Mouse (Mus musculus): ENCODE data around the gene Aldh4a1. TPM values are rescaled to one million over a fixed set of nuclear protein-coding genes. Genes with fewer than 3 reads are reported as not detected.

Aldh4a1 gene
- polyA plus RNA-seq, 1 experiment: 12.3 TPM

DNA sequence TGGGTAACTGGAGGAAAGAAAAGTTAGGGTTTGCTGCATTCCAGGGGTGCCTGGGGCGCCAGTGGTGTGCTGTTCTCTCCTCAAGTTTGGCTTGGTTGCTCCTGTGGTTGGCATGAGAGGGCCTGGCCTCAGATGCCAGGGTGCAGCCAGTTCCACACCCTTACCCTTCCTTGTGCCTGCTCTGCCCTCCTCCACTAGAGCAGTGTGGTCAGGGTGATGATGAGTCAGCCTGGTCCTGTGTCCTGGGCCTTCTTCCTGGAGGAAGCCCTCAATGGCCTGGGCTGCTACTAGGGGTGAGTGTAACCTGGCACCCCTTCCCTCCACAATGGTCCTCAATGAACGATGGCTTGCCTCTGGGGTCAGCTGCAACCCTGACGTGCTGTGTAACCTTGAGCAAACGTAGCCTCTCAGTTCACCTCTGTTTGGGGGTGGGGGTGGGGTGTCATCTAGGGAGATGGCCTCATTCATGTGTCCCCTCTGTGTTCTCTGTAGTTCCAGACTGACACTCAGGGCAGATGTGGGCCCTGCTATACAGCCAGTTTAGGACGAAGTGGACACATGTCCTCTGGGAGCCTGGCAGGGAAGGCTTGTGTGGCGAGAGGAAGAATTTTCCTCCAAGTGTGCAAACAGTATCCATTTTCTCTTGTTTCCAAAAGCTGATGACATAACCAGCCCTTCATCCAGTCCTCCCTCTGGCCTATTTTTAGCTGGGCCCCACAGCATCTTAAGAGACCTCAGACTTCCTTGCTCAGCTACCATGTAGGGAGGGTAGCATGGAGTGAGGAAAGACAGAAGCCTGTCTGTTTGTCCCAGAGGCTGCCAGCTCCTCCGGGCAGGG, 20.9 kb upstream of the Aldh4a1 start:
- Histone ChIP-seq H3K4me1 (peaks cover 67% of the 10 kb centered on the region), H3K4me3 (replicated peaks) (peak overlapping the region; percentile 77), H3K27me3 (replicated peaks) (peaks cover 65% of the 10 kb centered on the region), H3K9me3 (no peaks in the 10 kb centered on the region), H3K36me3 (replicated peaks; ENCODE audit: low read length) (no peaks in the 10 kb centered on the region)
- TF ChIP-seq FLI1 (IDR thresholded peaks at IDR 0.05; ENCODE audit: low read length) (no peak), GATA1 (IDR thresholded peaks at IDR 0.05; ENCODE audit: borderline replicate concordance, low read length) (no peak)

DNA sequence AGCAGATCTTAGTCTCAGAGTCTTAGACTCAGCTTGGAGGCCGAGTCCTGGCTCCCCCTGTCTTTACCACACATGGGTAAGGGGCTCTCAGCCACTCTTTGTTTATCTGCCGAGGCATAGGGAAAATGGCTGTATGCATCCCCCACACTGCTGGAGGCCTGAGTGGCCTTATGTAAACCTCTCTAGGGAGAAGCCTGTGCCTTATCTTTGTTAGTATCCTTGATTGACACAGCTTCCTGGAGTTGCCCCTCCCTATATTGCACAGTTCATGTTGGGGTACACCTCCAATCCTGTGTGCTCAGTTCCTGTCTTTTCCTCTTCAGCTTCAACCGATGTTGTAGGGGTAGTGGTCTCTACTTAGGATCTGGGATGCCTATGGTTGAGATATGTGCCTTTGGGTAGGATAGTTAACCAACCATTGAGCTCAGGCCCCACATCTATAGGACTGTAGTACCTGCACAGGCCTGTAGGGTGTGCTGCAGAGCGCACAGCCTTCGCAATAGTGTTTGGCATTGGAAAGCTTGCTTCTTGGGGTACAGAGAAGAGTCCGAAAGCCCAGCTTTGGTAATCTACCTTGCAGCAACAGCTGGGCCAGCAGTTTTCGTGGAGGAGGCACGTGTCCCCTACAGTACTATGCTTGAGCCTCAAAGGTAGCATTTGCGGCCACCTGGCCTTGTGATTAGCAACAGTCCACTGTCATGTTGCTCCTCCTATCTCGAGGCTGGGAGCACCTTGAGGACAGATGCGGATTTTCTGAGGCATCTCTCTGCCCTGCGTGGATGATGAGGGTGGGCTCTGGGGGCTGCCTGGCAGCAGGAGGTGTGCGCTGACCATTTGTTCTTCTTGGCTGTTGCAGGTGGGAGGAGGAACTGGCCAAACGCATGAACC, 20.1 kb upstream of the Aldh4a1 start, which contains the start of gene Gm21969:
Gene Gm21969, plus strand, starts transcription at position 830 of the 888 bp plus-strand sequence.
- no peaks in the 10 kb centered on the region for H3K9me3 ChIP-seq
- peaks cover 59% of the 10 kb centered on the region for H3K4me1 ChIP-seq
- H3K36me3 ChIP-seq (replicated peaks; ENCODE audit: low read length): no peaks in the 10 kb centered on the region
- peak within 1 kb of the TSS; percentile 43 for H3K4me3 ChIP-seq (replicated peaks)
- TF ChIP-seq GATA1 (IDR thresholded peaks at IDR 0.05; ENCODE audit: borderline replicate concordance, low read length) (no peak), FLI1 (IDR thresholded peaks at IDR 0.05; ENCODE audit: low read length) (no peak)
- H3K27me3 ChIP-seq (replicated peaks): peaks cover 65% of the 10 kb centered on the region

DNA sequence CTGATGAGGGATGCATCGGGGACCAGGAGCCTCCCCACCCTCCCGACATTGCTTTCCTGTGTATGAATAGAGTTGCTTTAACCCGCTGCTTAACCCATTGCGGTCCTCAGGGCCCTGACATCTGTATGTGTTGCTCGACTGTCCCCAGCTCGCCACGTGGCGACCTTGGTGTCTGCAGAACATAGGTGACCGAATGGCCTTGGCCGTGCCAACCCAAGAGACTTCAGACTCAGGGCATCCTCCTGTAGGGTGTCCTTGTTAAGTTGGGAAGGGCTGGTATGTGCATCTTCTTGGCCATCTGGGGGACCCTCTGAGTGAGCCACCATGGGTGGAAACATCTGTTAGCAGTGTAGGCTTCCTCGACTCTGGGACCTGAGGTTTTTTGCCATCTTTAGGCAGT, 17.4 kb upstream of the Aldh4a1 start:
- Histone ChIP-seq H3K27me3 (replicated peaks) (peaks cover 52% of the 10 kb centered on the region), H3K36me3 (replicated peaks; ENCODE audit: low read length) (no peaks in the 10 kb centered on the region), H3K9me3 (no peaks in the 10 kb centered on the region), H3K4me1 (peaks cover 47% of the 10 kb centered on the region), H3K4me3 (replicated peaks) (no peak overlapping the region)
- TF ChIP-seq GATA1 (IDR thresholded peaks at IDR 0.05; ENCODE audit: borderline replicate concordance, low read length) (no peak), FLI1 (IDR thresholded peaks at IDR 0.05; ENCODE audit: low read length) (no peak)

DNA sequence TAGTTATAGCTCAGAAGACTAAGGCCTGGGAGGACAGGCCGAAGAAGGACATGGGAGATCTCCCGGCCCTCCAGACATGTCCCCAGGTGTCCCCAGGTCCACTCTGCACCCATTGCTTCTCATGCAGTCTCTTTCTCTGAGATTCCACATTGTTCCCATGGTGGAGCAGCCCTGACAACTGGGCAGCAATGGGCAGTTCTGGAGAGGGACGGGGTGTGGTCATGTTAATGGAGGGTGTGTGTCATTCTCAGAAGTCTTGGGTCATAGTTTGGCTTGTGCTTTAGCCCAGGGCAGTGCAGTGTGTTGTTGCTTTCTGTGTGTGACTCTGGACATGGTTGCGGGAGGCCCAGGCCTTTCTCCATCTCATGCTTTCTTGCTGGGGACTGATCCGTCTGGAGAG, 15.9 kb upstream of the Aldh4a1 start:
- no peaks in the 10 kb centered on the region for H3K36me3 ChIP-seq (replicated peaks; ENCODE audit: low read length)
- no peak for TF ChIP-seq GATA1 (IDR thresholded peaks at IDR 0.05; ENCODE audit: borderline replicate concordance, low read length)
- TF ChIP-seq FLI1 (IDR thresholded peaks at IDR 0.05; ENCODE audit: low read length): no peak

DNA sequence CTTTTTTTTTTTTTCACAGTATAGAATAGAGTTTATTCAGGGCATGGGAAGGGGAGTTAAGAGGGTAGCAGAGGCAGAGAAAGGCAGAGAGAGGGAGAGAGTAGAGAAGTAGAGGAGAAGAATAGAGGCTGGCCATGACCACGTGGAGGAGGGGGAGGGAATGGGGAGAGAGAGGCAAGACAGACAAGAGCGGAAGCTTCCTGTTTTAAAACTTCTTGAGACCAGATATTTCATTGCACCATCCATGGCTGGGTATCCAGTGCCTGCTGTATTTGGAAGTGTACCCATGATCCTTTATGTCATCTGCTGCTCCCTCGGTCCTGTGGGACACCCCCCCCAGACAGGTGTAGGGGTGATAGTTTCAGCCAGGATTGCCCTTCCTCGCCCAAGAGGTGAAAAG, 13.7 kb upstream of the Aldh4a1 start:
- H3K36me3 ChIP-seq (replicated peaks; ENCODE audit: low read length): peaks cover 10% of the 10 kb centered on the region
- no peaks in the 10 kb centered on the region for H3K9me3 ChIP-seq
- H3K27me3 ChIP-seq (replicated peaks): peaks cover 40% of the 10 kb centered on the region
- no peak overlapping the region for H3K4me3 ChIP-seq (replicated peaks)
- H3K4me1 ChIP-seq: peaks cover 27% of the 10 kb centered on the region
- no peak for TF ChIP-seq GATA1 (IDR thresholded peaks at IDR 0.05; ENCODE audit: borderline replicate concordance, low read length)
- TF ChIP-seq FLI1 (IDR thresholded peaks at IDR 0.05; ENCODE audit: low read length): no peak

More for the DNA sequence above, 15.9 kb upstream of the Aldh4a1 start:
- Histone ChIP-seq H3K9me3 (no peaks in the 10 kb centered on the region), H3K27me3 (replicated peaks) (peaks cover 41% of the 10 kb centered on the region), H3K4me3 (replicated peaks) (no peak overlapping the region), H3K4me1 (peaks cover 40% of the 10 kb centered on the region)

DNA sequence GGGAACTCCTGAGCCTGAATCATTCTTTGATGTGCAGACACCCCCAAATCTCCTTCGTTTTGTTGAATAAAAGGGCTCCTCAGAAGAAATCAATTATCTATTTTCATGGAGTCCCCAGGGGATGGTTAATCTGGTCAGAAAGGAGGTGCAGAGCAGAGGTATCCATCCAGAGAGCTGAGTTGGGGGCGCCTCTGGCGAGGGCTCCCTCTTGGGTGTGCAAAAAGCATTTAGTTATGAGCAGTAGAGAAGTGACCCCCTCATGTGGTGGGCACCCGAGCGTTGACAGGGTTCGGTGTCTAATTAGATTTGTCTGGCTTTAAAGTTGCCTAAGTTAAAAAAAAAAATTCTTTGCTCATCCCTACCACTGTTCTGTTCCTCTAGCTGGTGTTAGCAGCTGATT, 11.7 kb upstream of the Aldh4a1 start:
- TF ChIP-seq FLI1 (IDR thresholded peaks at IDR 0.05; ENCODE audit: low read length): no peak
- TF ChIP-seq GATA1 (IDR thresholded peaks at IDR 0.05; ENCODE audit: borderline replicate concordance, low read length): no peak
- Histone ChIP-seq H3K27me3 (replicated peaks) (peaks cover 26% of the 10 kb centered on the region), H3K4me3 (replicated peaks) (no peak overlapping the region), H3K9me3 (no peaks in the 10 kb centered on the region), H3K36me3 (replicated peaks; ENCODE audit: low read length) (peaks cover 12% of the 10 kb centered on the region), H3K4me1 (peaks cover 47% of the 10 kb centered on the region)

DNA sequence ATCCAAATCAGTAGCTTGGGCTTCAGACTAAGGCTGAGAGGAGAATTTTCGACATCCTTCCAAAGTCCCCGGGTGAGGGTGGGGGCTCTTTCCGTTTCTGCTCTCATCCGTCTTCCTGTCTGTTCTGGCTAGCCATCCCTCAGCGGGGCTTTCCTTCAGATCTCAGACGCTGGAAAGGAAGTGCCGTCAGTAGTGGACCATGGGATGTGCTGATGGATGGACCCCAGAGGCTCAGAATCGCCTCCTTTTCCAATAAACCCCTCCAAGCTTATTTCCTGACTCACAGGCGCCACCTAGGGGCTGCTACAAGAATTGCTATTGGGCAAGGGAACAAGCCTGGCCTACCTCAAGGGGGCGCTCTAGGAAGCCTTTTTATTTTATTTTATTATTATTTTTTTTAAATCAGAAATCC, 11.1 kb upstream of the Aldh4a1 start:
- TF ChIP-seq GATA1 (IDR thresholded peaks at IDR 0.05; ENCODE audit: borderline replicate concordance, low read length) (no peak), FLI1 (IDR thresholded peaks at IDR 0.05; ENCODE audit: low read length) (no peak)
- Histone ChIP-seq H3K4me1 (peaks cover 51% of the 10 kb centered on the region), H3K36me3 (replicated peaks; ENCODE audit: low read length) (peaks cover 12% of the 10 kb centered on the region), H3K4me3 (replicated peaks) (peak overlapping the region; percentile 82), H3K27me3 (replicated peaks) (peaks cover 23% of the 10 kb centered on the region), H3K9me3 (no peaks in the 10 kb centered on the region)

DNA sequence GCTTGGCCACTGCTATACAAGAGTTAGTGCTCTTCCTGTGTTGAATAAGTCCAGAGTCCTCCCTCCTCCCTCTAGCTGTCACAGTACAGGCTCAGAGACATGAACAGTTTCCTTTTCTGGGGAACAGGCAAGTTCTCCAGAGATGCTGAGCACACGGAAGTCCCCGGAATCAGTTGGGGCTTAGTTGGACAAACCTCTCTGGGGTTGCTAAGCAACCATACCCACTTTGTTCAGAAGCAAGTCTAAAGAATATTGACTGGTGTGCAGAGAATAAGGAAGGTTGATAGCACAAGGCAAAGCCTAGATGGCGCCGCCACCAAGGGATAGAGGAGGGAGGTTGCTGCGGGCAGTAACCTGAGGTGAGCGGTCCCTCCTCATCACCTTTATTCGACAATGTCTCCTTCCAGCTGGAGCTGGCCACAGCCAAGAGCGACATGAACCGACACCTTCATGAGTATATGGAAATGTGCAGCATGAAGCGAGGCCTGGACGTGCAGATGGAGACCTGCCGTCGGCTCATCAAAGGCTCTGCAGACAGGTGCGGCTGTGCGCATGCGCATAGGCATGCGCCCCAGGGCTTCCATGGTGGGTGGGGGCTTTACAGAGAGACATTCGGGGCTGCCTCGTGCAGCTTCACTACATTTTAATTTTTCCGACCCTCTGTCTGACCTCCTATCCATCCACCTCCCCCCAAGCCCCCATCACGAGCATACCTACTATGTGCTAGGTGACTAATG, 8.0 kb upstream of the Aldh4a1 start:
- Histone ChIP-seq H3K4me1 (peaks cover 57% of the 10 kb centered on the region), H3K36me3 (replicated peaks; ENCODE audit: low read length) (peaks cover 12% of the 10 kb centered on the region), H3K27me3 (replicated peaks) (peaks cover 5% of the 10 kb centered on the region), H3K4me3 (replicated peaks) (peak overlapping the region; percentile 51), H3K9me3 (no peaks in the 10 kb centered on the region)
- TF ChIP-seq GATA1 (IDR thresholded peaks at IDR 0.05; ENCODE audit: borderline replicate concordance, low read length): no peak
- no peak for TF ChIP-seq FLI1 (IDR thresholded peaks at IDR 0.05; ENCODE audit: low read length)

DNA sequence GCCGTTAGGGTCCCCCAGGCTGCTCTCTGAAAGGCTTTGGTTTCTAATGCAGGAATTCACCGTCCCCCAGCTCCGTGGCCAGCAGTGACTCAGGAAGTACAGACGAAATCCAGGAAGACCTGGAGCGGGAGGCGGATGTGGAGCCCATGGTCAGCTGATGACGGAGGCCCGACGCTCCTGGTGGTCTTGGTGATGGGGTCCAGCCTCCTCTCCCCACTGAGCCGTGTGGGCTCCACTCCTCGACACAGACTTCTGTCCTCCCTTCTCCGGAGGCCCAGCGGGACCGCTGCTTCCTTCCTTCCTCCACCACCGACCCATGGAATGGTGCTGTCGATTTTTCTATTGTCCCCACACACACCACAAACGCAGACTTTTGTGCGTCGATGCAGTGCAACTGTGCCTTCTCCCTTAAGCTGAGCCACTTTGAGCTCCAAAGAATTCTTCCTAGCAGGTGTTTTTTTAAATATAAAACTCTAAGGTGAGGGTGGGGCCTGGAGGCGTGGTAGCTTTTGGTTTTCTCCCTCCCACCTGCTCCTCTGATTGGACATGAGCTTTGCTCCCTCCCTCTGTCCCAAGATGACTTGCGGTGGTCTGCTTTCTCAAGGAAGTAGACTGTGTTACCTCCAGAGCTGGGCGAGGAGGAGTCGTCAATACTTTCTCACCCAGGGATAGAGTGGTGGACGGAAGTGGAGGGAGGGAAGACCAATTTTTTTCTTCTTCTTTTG, 6.2 kb upstream of the Aldh4a1 start:
- H3K9me3 ChIP-seq: no peaks in the 10 kb centered on the region
- TF ChIP-seq GATA1 (IDR thresholded peaks at IDR 0.05; ENCODE audit: borderline replicate concordance, low read length) (no peak), FLI1 (IDR thresholded peaks at IDR 0.05; ENCODE audit: low read length) (no peak)
- H3K36me3 ChIP-seq (replicated peaks; ENCODE audit: low read length): peaks cover 12% of the 10 kb centered on the region
- peaks cover 47% of the 10 kb centered on the region for H3K4me1 ChIP-seq
- H3K4me3 ChIP-seq (replicated peaks): peak overlapping the region; percentile 93
- no peaks in the 10 kb centered on the region for H3K27me3 ChIP-seq (replicated peaks)

Measured in megakaryocyte, embryonic 14.5 days (primary cell).